20 mouse cellular contexts compared by ENCODE assay signal in the genomic region with DNA sequence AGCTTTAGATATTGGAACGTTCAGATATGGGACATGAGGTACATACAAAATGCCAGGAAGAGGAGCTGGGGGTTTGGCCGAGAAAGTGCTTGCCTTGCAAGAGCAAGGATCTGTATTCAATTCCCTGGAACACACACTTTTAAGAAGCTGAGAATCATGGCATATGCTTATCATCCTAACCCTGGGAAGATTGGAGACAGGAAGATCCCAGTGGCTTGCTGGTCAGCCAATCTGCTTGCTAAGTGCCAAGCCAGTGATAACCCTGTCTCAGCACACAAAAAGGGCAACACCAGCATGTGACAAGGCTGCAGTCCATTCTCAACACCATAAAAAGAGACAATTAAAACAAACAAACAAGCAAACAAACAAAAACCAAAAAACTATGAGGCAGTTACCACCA. TPM values are rescaled to one million over a fixed set of nuclear protein-coding genes. Genes with fewer than 3 reads are reported as not detected.
DNase-seq lines count a peak whose midpoint lies in the region; ATAC-seq and TF ChIP-seq lines count a peak whose summit lies in the region.
"Had no signal": no experiment of that assay in that cellular context is flagged by ENCODE, and none has a peak within 500 bp of the region (broad histone marks: within the 10 kb centered on the region; RNA-seq: fewer than 3 reads in every experiment).

No protein-coding gene starts in this region.

- H3K27ac ChIP-seq in kidney, embryonic 15.5 days: 0 out of 2 replicates have a peak overlapping the region, but pooled peaks have one; percentile 48
- no peak overlapping the region for H3K27ac ChIP-seq in testis, adult 2 months (ENCODE audit: control insufficient read depth, insufficient read depth, low read depth, low read length)

- H3K79me2 ChIP-seq in myocyte (ENCODE audit: control insufficient read depth, insufficient read depth): no peaks in the 10 kb centered on the region

- no peaks in the 10 kb centered on the region for H3K9me3 ChIP-seq in kidney, embryonic 15.5 days (replicated peaks)

- H3K4me1 ChIP-seq in kidney, embryonic 15.5 days: peaks cover 40% of the 10 kb centered on the region
- H3K4me1 ChIP-seq in testis, adult 2 months (ENCODE audit: control insufficient read depth, insufficient read depth, low read length): no peaks in the 10 kb centered on the region

- no peak overlapping the region for H3K4me3 ChIP-seq in kidney, embryonic 15.5 days (replicated peaks)
- peak overlapping the region; percentile 17; the same call in 1 of the 2 replicates for H3K4me3 ChIP-seq in testis, adult 2 months (ENCODE audit: control insufficient read depth, low read depth, low read length)
- no peak overlapping the region for H3K4me3 ChIP-seq in myocyte

- H3K9ac ChIP-seq in kidney, embryonic 15.5 days: no peak overlapping the region

- peaks cover 25% of the 10 kb centered on the region for H3K27me3 ChIP-seq in kidney, embryonic 15.5 days
- H3K27me3 ChIP-seq in testis, adult 2 months (ENCODE audit: control insufficient read depth, insufficient read depth, low read length): no peaks in the 10 kb centered on the region
- no peaks in the 10 kb centered on the region for H3K27me3 ChIP-seq in myocyte (ENCODE audit: control insufficient read depth, insufficient read depth, insufficient read length)

- no peak for ATAC-seq in kidney, embryonic 15.5 days (replicated peaks; ENCODE audit: low FRiP score)
- ATAC-seq: activated CD4-positive, CD25-positive, alpha-beta regulatory T cell, adult 4 months; CD4-positive, CD25-positive, alpha-beta regulatory T cell, adult 4 months; Patski had no signal

- TF ChIP-seq POLR2A in testis, adult 2 months (IDR thresholded peaks at IDR 0.05; ENCODE audit: control insufficient read depth, low read depth, low read length): no peak
- no peak for TF ChIP-seq POLR2A in myocyte (IDR thresholded peaks at IDR 0.05; ENCODE audit: insufficient read length, low read depth)

- no peaks in the 10 kb centered on the region for H3K36me3 ChIP-seq in kidney, embryonic 15.5 days
- H3K36me3 ChIP-seq in testis, adult 2 months (ENCODE audit: control insufficient read depth, insufficient read depth, low read length): no peaks in the 10 kb centered on the region
- no peaks in the 10 kb centered on the region for H3K36me3 ChIP-seq in myocyte (ENCODE audit: control insufficient read depth, insufficient read depth)
- H3K36me3 ChIP-seq: G1E had no signal

- H3K4me2 ChIP-seq in kidney, embryonic 15.5 days: no peak overlapping the region
- H3K4me2 ChIP-seq in myocyte (ENCODE audit: low read depth): peak overlapping the region; percentile 52

- TF ChIP-seq CTCF in testis, adult 2 months (IDR thresholded peaks at IDR 0.05; ENCODE audit: control insufficient read depth, insufficient read depth, insufficient replicate concordance, low read depth, low read length): no peak

- no peak overlapping the region for H3ac ChIP-seq in myocyte (ENCODE audit: control insufficient read depth, insufficient read length)

- no peak for DNase-seq in kidney, postnatal 4 days
- no peak for DNase-seq in testis, postnatal 14 days (ENCODE audit: low spot score)
- DNase-seq in thymus, postnatal 25 days: no peak
- DNase-seq: adrenal gland, adult 2 months; adrenal gland, adult 8-10 months; adrenal gland, postnatal 10 days; adrenal gland, postnatal 14 days; adrenal gland, postnatal 25 days; adrenal gland, postnatal 36 days; B cell, adult 2 months; cerebellum, adult 11 months; cerebellum, adult 11-12 months; cerebellum, adult 18-20 months had no signal

- WGBS in kidney, embryonic 15.5 days: 71% methylated on average over 2 of the region's 2 CpGs

TF ChIP-seq in myocyte, 11 proteins besides CTCF, POLR2A, EP300 and RAD21:
- no peak for TF ChIP-seq REST (IDR thresholded peaks at IDR 0.05; ENCODE audit: insufficient read depth, insufficient read length)
- TF ChIP-seq POLR2AphosphoS2 (IDR thresholded peaks at IDR 0.05; ENCODE audit: insufficient read length, low read depth): no peak
- TF ChIP-seq MYOD1 (IDR thresholded peaks at IDR 0.05; ENCODE audit: control insufficient read depth in 1 of 3, insufficient read length in 2 of 3, low read depth in 2 of 3): no peak
- no peak for TF ChIP-seq MAX (IDR thresholded peaks at IDR 0.05; ENCODE audit: low read depth)
- TF ChIP-seq TCF3 (IDR thresholded peaks at IDR 0.05; ENCODE audit: insufficient read length, low read depth): no peak

RNA-seq across cellular contexts. Expression of gene Aipl1, which starts 53.2 kb away (rescaled TPM):
- 0.30 and 0.38 TPM in 2 replicates for polyA plus RNA-seq in kidney, embryonic 15.5 days (2015; fragmentation: Nextera tagmentation; extraction: Ambion mirVana)
- polyA plus RNA-seq in testis, adult 2 months (2012; rRNA removed): 0.29 and 0.62 TPM in 2 replicates
- 0.38 TPM for polyA plus RNA-seq in myocyte (2012; fragmentation: generic; extraction: Trizol)
- polyA plus RNA-seq: CD4-positive, CD25-positive, alpha-beta regulatory T cell, adult 4 months; G1E had no signal

RNA-seq across cellular contexts. Expression of gene Pimreg, which starts 57.7 kb away (rescaled TPM):
- 122 and 131 TPM in 2 replicates for polyA plus RNA-seq in kidney, embryonic 15.5 days (2015; fragmentation: Nextera tagmentation; extraction: Ambion mirVana)
- polyA plus RNA-seq in testis, adult 2 months (2012; rRNA removed): 0.75 and 0.79 TPM in 2 replicates
- 77.9 TPM for polyA plus RNA-seq in myocyte (2012; fragmentation: generic; extraction: Trizol)
- polyA plus RNA-seq: G1E had no signal

Comparison
In these comparisons a context has a peak if more than half of its experiments do, and no peak if none do; other contexts are left out.
1. RNA of gene Pimreg, which starts 57.7 kb away (polyA plus RNA-seq): 122 to 131 TPM in kidney, embryonic 15.5 days and 77.9 TPM in myocyte (single experiment); 0.75 to 0.79 TPM in testis, adult 2 months; every median in the first group is over 10 times any median in the second.